Mouse (Mus musculus) heart, adult 2 months (tissue): ENCODE data around the gene Ikbke. TPM values are rescaled to one million over a fixed set of nuclear protein-coding genes. Genes with fewer than 3 reads are reported as not detected.

Experiments
- DNase-seq, 2 experiments: peaks; one replicate each; pipeline ENCODE4 v3.0.0; 2021
- H3K27ac ChIP-seq: fragments of 200-600 bp; 2 replicates; pipeline ENCODE4 v1.8.1; 2022
- H3K27me3 ChIP-seq: fragments of 200-500 bp; 2 replicates; pipeline ENCODE4 v1.6.1; 2012; ENCODE audit warnings: mild to moderate bottlenecking, low read length, inconsistent platforms, mixed read lengths; ENCODE audit not compliant: control insufficient read depth, insufficient read depth
- H3K36me3 ChIP-seq: fragments of 200-500 bp; 2 replicates; pipeline ENCODE4 v1.6.1; 2012; ENCODE audit warnings: low read length, inconsistent platforms; ENCODE audit not compliant: control insufficient read depth, insufficient read depth
- H3K4me1 ChIP-seq: fragments of 200-500 bp; 2 replicates; pipeline ENCODE4 v1.6.1; 2011; ENCODE audit warnings: low read length; ENCODE audit not compliant: control insufficient read depth, insufficient read depth
- H3K4me3 ChIP-seq: fragments of 200-600 bp; 2 replicates; pipeline ENCODE4 v1.8.1; 2022
- H3K79me2 ChIP-seq: fragments of 200-500 bp; replicated peaks from 2 replicates; pipeline ENCODE4 v1.6.1; 2012; ENCODE audit warnings: mild to moderate bottlenecking, inconsistent platforms, low read length, moderate library complexity, mixed read lengths; ENCODE audit not compliant: control insufficient read depth, insufficient read depth
- H3K9ac ChIP-seq: fragments of 200-500 bp; 2 replicates; pipeline ENCODE4 v1.6.1; 2012; ENCODE audit warnings: low read depth, mild to moderate bottlenecking, control low read depth, inconsistent platforms, low read length, mixed read lengths
- CTCF ChIP-seq: fragments of 200-600 bp; IDR thresholded peaks from 2 replicates; pipeline ENCODE4 v1.8.1; 2022; ENCODE audit warnings: antibody characterized with exemption, mild to moderate bottlenecking, moderate library complexity
- EP300 ChIP-seq: fragments of 200-500 bp; IDR thresholded peaks from 2 replicates; pipeline ENCODE4 v1.6.1; 2011; ENCODE audit warnings: low read depth, low read length, control low read depth; ENCODE audit not compliant: insufficient read depth
- POLR2A ChIP-seq: fragments of 200-500 bp; IDR thresholded peaks from 2 replicates; pipeline ENCODE4 v1.6.1; 2011; ENCODE audit warnings: mild to moderate bottlenecking, low read depth, low read length, control low read depth; ENCODE audit not compliant: insufficient read depth
- WGBS: fragments of 180-500 bp; shearing (Covaris S2); methylation state at CpG from one replicate; pipeline ENCODE4 v1.1.7; 2018; 5-methylcytosine and 5-hydroxymethylcytosine counted together
- intact Hi-C: fragments of 180-260 bp; cut with DNase I; formaldehyde crosslinking; loops from one replicate; pipeline ENCODE4 v1.15.1; 2025
- polyA plus RNA-seq: library from polyadenylated mRNA; depleted of rRNA; stranded (reverse); fragments of >200 nt; gene quantifications from 2 replicates; pipeline ENCODE4 v1.2.3, GENCODE M21; 2012
- total RNA-seq, 2 experiments: library from RNA; stranded (reverse); gene quantifications; 2 replicates each; pipeline ENCODE4 v1.2.3; 2021

Ikbke gene
- total and polyA plus RNA-seq, 3 experiments: 1.5 to 3.4 (median 1.5) TPM

- 28% methylated on average over 3 of the region's 3 CpGs for whole genome bisulfite sequencing
- Histone ChIP-seq H3K79me2 (no peaks in the 10 kb centered on the region), H3K4me3 (no peak overlapping the region), H3K27ac (no peak overlapping the region), H3K9ac (no peak overlapping the region), H3K36me3 (no peaks in the 10 kb centered on the region), H3K4me1 (no peaks in the 10 kb centered on the region), H3K27me3 (no peaks in the 10 kb centered on the region)
- TF ChIP-seq POLR2A (no peak), EP300 (no peak), CTCF (no peak)
- no peak for DNase-seq
- intact Hi-C loops: no loop called here
These were observed 874 bp upstream of the Ikbke start for GRCm38 (mm10) chr1:131280280-131280679.

- H3K4me3 ChIP-seq: peak overlapping the region; percentile 36
- H3K4me1 ChIP-seq: no peaks in the 10 kb centered on the region
- no peak for TF ChIP-seq POLR2A
- no peak for TF ChIP-seq CTCF
- TF ChIP-seq EP300: no peak
- peak overlapping the region; percentile 43 for H3K27ac ChIP-seq
- peak overlapping the region; percentile 1; the same call in 1 of the 2 replicates for H3K9ac ChIP-seq
- DNase-seq: peak; percentile 26 to 39
- no peaks in the 10 kb centered on the region for H3K79me2 ChIP-seq
- WGBS: 36% methylated on average over 8 of the region's 8 CpGs
- no peaks in the 10 kb centered on the region for H3K36me3 ChIP-seq
- intact Hi-C loops: loop anchor here (10.0 kb wide), 1 partner anchor 386 kb away; no protein-coding TSS in a partner anchor
- H3K27me3 ChIP-seq: no peaks in the 10 kb centered on the region
These were observed 575 bp downstream of the Ikbke start for GRCm38 (mm10) chr1:131278606-131279455.

GRCm38 (mm10) chr1:131276831-131277230 lies 2.6 kb downstream of the Ikbke start:
- Histone ChIP-seq H3K27me3 (no peaks in the 10 kb centered on the region), H3K9ac (no peak overlapping the region), H3K27ac (no peak overlapping the region), H3K36me3 (no peaks in the 10 kb centered on the region), H3K79me2 (no peaks in the 10 kb centered on the region), H3K4me3 (no peak overlapping the region), H3K4me1 (no peaks in the 10 kb centered on the region)
- TF ChIP-seq CTCF (no peak), POLR2A (no peak), EP300 (no peak)
- intact Hi-C loops: loop anchor here (10.0 kb wide), 1 partner anchor 388 kb away; no protein-coding TSS in a partner anchor
- no peak for DNase-seq

GRCm38 (mm10) chr1:131275577-131275976 lies 3.8 kb downstream of the Ikbke start:
- 78% methylated on average over 14 of the region's 14 CpGs for WGBS
- Histone ChIP-seq H3K9ac (no peak overlapping the region), H3K4me3 (no peak overlapping the region), H3K4me1 (no peaks in the 10 kb centered on the region), H3K27me3 (no peaks in the 10 kb centered on the region), H3K27ac (no peak overlapping the region), H3K36me3 (no peaks in the 10 kb centered on the region), H3K79me2 (no peaks in the 10 kb centered on the region)
- intact Hi-C loops: loop anchor here (10.0 kb wide), 1 partner anchor 389 kb away; no protein-coding TSS in a partner anchor
- no peak for TF ChIP-seq POLR2A
- no peak for TF ChIP-seq CTCF
- TF ChIP-seq EP300: no peak
- DNase-seq: no peak

GRCm38 (mm10) chr1:131274725-131275539 lies 4.5 kb downstream of the Ikbke start:
- no peaks in the 10 kb centered on the region for H3K36me3 ChIP-seq
- H3K9ac ChIP-seq: no peak overlapping the region
- no peaks in the 10 kb centered on the region for H3K27me3 ChIP-seq
- H3K4me3 ChIP-seq: no peak overlapping the region
- TF ChIP-seq EP300 (no peak), CTCF (no peak), POLR2A (no peak)
- no peak for DNase-seq
- no peaks in the 10 kb centered on the region for H3K4me1 ChIP-seq
- no peak overlapping the region for H3K27ac ChIP-seq
- intact Hi-C loops: loop anchor here (10.0 kb wide), 1 partner anchor 390 kb away; no protein-coding TSS in a partner anchor
- H3K79me2 ChIP-seq: no peaks in the 10 kb centered on the region
- 42% methylated on average over 22 of the region's 22 CpGs for WGBS
